Mouse (Mus musculus): ENCODE data around the gene Reck.

DNA sequence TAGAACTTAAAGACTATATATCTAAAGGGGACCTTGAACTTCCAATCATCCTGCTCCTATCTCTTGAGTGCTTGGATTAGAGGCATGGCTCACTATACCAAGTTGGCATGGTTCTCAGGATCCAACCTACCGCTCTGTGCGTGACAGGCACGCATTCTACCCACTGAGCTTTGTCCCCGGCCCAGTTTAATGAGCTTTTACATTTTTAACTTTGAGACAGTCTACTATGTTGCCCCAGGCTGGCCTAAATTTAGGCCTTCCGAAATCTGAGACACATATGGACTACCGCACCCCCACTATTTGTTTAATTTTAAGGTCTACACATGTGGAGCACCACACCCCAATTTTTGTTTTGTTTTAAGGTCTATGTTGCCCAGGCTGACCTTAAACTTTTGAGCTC lies 105.5 kb downstream of the Reck start:
- TF ChIP-seq CTCF (IDR thresholded peaks at IDR 0.05; ENCODE audit: low read depth) (no peak), EP300 (IDR thresholded peaks at IDR 0.05; ENCODE audit: low read depth) (no peak)

Measured in liver, embryonic 14.5 days (tissue).